Mouse (Mus musculus) embryo, embryonic 10 days (tissue): ENCODE results near the gene Camk1d.

Source experiments
- DNase-seq: peaks from one replicate; pipeline ENCODE4 v3.0.0-alpha.2; 2015; ENCODE audit warnings: low spot score

Camk1d gene

GRCm38 (mm10) chr2:5714211-5715053 lies at the start of gene Camk1d:
Gene Camk1d (minus strand): TSS chr2:5714515.
- DNase-seq: peak; percentile 71

- no peak for DNase-seq
Observed at GRCm38 (mm10) chr2:5762031-5762430, 47.7 kb upstream of the Camk1d start.

GRCm38 (mm10) chr2:5760479-5761008 lies 46.2 kb upstream of the Camk1d start:
- no peak for DNase-seq

GRCm38 (mm10) chr2:5758569-5758968 lies 44.3 kb upstream of the Camk1d start:
- no peak for DNase-seq

- no peak for DNase-seq
Observed at GRCm38 (mm10) chr2:5750872-5751271, 36.6 kb upstream of the Camk1d start.

GRCm38 (mm10) chr2:5749210-5749609 lies 34.9 kb upstream of the Camk1d start:
- no peak for DNase-seq

GRCm38 (mm10) chr2:5747545-5748043 lies 33.3 kb upstream of the Camk1d start:
- no peak for DNase-seq

- DNase-seq: no peak
Observed at GRCm38 (mm10) chr2:5746529-5746928, 32.2 kb upstream of the Camk1d start.

- no peak for DNase-seq
Observed at GRCm38 (mm10) chr2:5743886-5744285, 29.6 kb upstream of the Camk1d start.

GRCm38 (mm10) chr2:5740913-5741312 lies 26.6 kb upstream of the Camk1d start:
- no peak for DNase-seq

GRCm38 (mm10) chr2:5735881-5736280 lies 21.6 kb upstream of the Camk1d start:
- no peak for DNase-seq

GRCm38 (mm10) chr2:5733300-5734085 lies 19.2 kb upstream of the Camk1d start:
- no peak for DNase-seq

- no peak for DNase-seq
Observed at GRCm38 (mm10) chr2:5732047-5732446, 17.7 kb upstream of the Camk1d start.

GRCm38 (mm10) chr2:5730364-5730792 lies 16.1 kb upstream of the Camk1d start:
- DNase-seq: no peak

GRCm38 (mm10) chr2:5729931-5730330 lies 15.6 kb upstream of the Camk1d start:
- no peak for DNase-seq

GRCm38 (mm10) chr2:5725028-5725701 lies 10.8 kb upstream of the Camk1d start:
- peak; percentile 29 for DNase-seq

- DNase-seq: no peak
Observed at GRCm38 (mm10) chr2:5717675-5718074, 3.4 kb upstream of the Camk1d start.

GRCm38 (mm10) chr2:5715544-5715943 lies 1.2 kb upstream of the Camk1d start:
- no peak for DNase-seq

GRCm38 (mm10) chr2:5715054-5715410 lies 717 bp upstream of the Camk1d start:
- no peak for DNase-seq

GRCm38 (mm10) chr2:5713325-5714210 lies 747 bp downstream of the Camk1d start:
- peak; percentile 53 for DNase-seq

- no peak for DNase-seq
Observed at GRCm38 (mm10) chr2:5712255-5712654, 2.1 kb downstream of the Camk1d start.
